Mouse (Mus musculus): ENCODE measurements around the gene Ephb1.

- TF ChIP-seq CTCF (IDR thresholded peaks at IDR 0.05) (peak; percentile 63), EP300 (IDR thresholded peaks at IDR 0.05) (no peak)
Observed at GRCm38 (mm10) chr9:102006539-102006938, 348.0 kb downstream of the Ephb1 start.
